Mouse (Mus musculus): ENCODE measurements around the gene Mbnl2. TPM values are rescaled to one million over a fixed set of nuclear protein-coding genes. Genes with fewer than 3 reads are reported as not detected.

Gene Mbnl2
- total and polyA plus RNA-seq, 3 experiments = 23.8 to 28.9 (median 23.9) TPM

GRCm38 (mm10) chr14:120383186-120383851 is 107.8 kb downstream of the Mbnl2 start:
- dilution Hi-C loops (cut with MboI; ENCODE audit: extremely low pct_ligation_motif_present, extremely low pct_unique_long_range_greater_than_20kb, low sequenced_read_pairs) = no loop called here

GRCm38 (mm10) chr14:120384615-120385014 is 109.1 kb downstream of the Mbnl2 start:
- H3K27me3 ChIP-seq (replicated peaks) = no peaks in the 10 kb centered on the region
- DNase-seq (ENCODE audit: extremely low read depth) = no peak
- no peak overlapping the region for H3K4me2 ChIP-seq (ENCODE audit: insufficient read depth, low read depth, poor library complexity, severe bottlenecking)
- H3K79me2 ChIP-seq (replicated peaks; ENCODE audit: control insufficient read depth, extremely low read depth, insufficient read depth, poor library complexity, severe bottlenecking) = no peaks in the 10 kb centered on the region
- H3K4me1 ChIP-seq (ENCODE audit: control insufficient read depth in 1 of 2, insufficient read depth in 2 of 2) = no peaks in the 10 kb centered on the region
- H3K36me3 ChIP-seq (replicated peaks in 1 of 2; ENCODE audit: control insufficient read depth in 1 of 2, insufficient read depth in 1 of 2, low read length in 1 of 2) = peaks cover 29 to 75% of the 10 kb centered on the region in 2 experiments
- dilution Hi-C loops (cut with MboI; ENCODE audit: extremely low pct_ligation_motif_present, extremely low pct_unique_long_range_greater_than_20kb, low sequenced_read_pairs) = no loop called here
- no peak overlapping the region for H3K9ac ChIP-seq (ENCODE audit: insufficient read depth, low read depth)
- TF ChIP-seq ZKSCAN1 (IDR thresholded peaks at IDR 0.05; ENCODE audit: borderline replicate concordance, low read depth, low read length) (peak; percentile 99), POLR2AphosphoS2 (IDR thresholded peaks at IDR 0.05; ENCODE audit: low read depth, low read length) (no peak)
- H3K4me3 ChIP-seq (replicated peaks in 1 of 3; ENCODE audit: low read depth in 2 of 3, low read length in 2 of 3, poor library complexity in 1 of 3) = no peak overlapping the region
- H3K27ac ChIP-seq (ENCODE audit: insufficient read depth, low read depth) = no peak overlapping the region
- in situ Hi-C loops (cut with MboI; ENCODE audit: low pct_ligation_motif_present, low pct_unique_long_range_greater_than_20kb, low sequenced_read_pairs) = no loop called here
- H3K9me3 ChIP-seq (replicated peaks; ENCODE audit: low read length) = peaks cover 9% of the 10 kb centered on the region

More at GRCm38 (mm10) chr14:120383186-120383851, 107.8 kb downstream of the Mbnl2 start:
- no peak for DNase-seq (ENCODE audit: extremely low read depth)
- Histone ChIP-seq H3K4me1 (ENCODE audit: control insufficient read depth in 1 of 2, insufficient read depth in 2 of 2) (no peaks in the 10 kb centered on the region), H3K27me3 (replicated peaks) (no peaks in the 10 kb centered on the region), H3K4me3 (replicated peaks in 1 of 3; ENCODE audit: low read depth in 2 of 3, low read length in 2 of 3, poor library complexity in 1 of 3) (no peak overlapping the region), H3K79me2 (replicated peaks; ENCODE audit: control insufficient read depth, extremely low read depth, insufficient read depth, poor library complexity, severe bottlenecking) (no peaks in the 10 kb centered on the region), H3K27ac (ENCODE audit: insufficient read depth, low read depth) (no peak overlapping the region), H3K36me3 (replicated peaks in 1 of 2; ENCODE audit: control insufficient read depth in 1 of 2, insufficient read depth in 1 of 2, low read length in 1 of 2) (peaks cover 31 to 76% of the 10 kb centered on the region in 2 experiments), H3K9ac (ENCODE audit: insufficient read depth, low read depth) (no peak overlapping the region), H3K9me3 (replicated peaks; ENCODE audit: low read length) (no peaks in the 10 kb centered on the region), H3K4me2 (ENCODE audit: insufficient read depth, low read depth, poor library complexity, severe bottlenecking) (no peak overlapping the region)
- TF ChIP-seq ETS1 (conservative IDR thresholded peaks at IDR 0.05; ENCODE audit: low read depth, low read length) (no peak), USF2 (conservative IDR thresholded peaks at IDR 0.05; ENCODE audit: low read depth, low read length) (no peak), ZNF384 (IDR thresholded peaks at IDR 0.05; ENCODE audit: low read depth, low read length) (no peak), TBP (conservative IDR thresholded peaks at IDR 0.05; ENCODE audit: low read depth, low read length) (no peak), RCOR1 (conservative IDR thresholded peaks at IDR 0.05; ENCODE audit: low read depth, low read length) (no peak), E2F4 (IDR thresholded peaks at IDR 0.05; ENCODE audit: insufficient replicate concordance, low read depth, low read length) (no peak), JUN (IDR thresholded peaks at IDR 0.05; ENCODE audit: insufficient read depth, low read depth, low read length) (no peak)
- in situ Hi-C loops (cut with MboI; ENCODE audit: low pct_ligation_motif_present, low pct_unique_long_range_greater_than_20kb, low sequenced_read_pairs) = no loop called here

GRCm38 (mm10) chr14:120387293-120387692 is 111.8 kb downstream of the Mbnl2 start:
- dilution Hi-C loops (cut with MboI; ENCODE audit: extremely low pct_ligation_motif_present, extremely low pct_unique_long_range_greater_than_20kb, low sequenced_read_pairs) = no loop called here

More at GRCm38 (mm10) chr14:120387293-120387692, 111.8 kb downstream of the Mbnl2 start:
- Histone ChIP-seq H3K27ac (ENCODE audit: insufficient read depth, low read depth) (no peak overlapping the region), H3K4me1 (ENCODE audit: control insufficient read depth in 1 of 2, insufficient read depth in 2 of 2) (no peaks in the 10 kb centered on the region), H3K4me2 (ENCODE audit: insufficient read depth, low read depth, poor library complexity, severe bottlenecking) (no peak overlapping the region), H3K36me3 (replicated peaks in 1 of 2; ENCODE audit: control insufficient read depth in 1 of 2, insufficient read depth in 1 of 2, low read length in 1 of 2) (peaks cover 26 to 76% of the 10 kb centered on the region in 2 experiments), H3K27me3 (replicated peaks) (no peaks in the 10 kb centered on the region), H3K9me3 (replicated peaks; ENCODE audit: low read length) (peaks cover 15% of the 10 kb centered on the region), H3K9ac (ENCODE audit: insufficient read depth, low read depth) (no peak overlapping the region), H3K79me2 (replicated peaks; ENCODE audit: control insufficient read depth, extremely low read depth, insufficient read depth, poor library complexity, severe bottlenecking) (no peaks in the 10 kb centered on the region), H3K4me3 (replicated peaks in 1 of 3; ENCODE audit: low read depth in 2 of 3, low read length in 2 of 3, poor library complexity in 1 of 3) (no peak overlapping the region)
- no peak for DNase-seq (ENCODE audit: extremely low read depth)
- TF ChIP-seq E2F4 (IDR thresholded peaks at IDR 0.05; ENCODE audit: insufficient replicate concordance, low read depth, low read length) (no peak), SMC3 (IDR thresholded peaks at IDR 0.05; ENCODE audit: low read depth, low read length) (no peak), ZNF384 (IDR thresholded peaks at IDR 0.05; ENCODE audit: low read depth, low read length) (no peak), PAX5 (IDR thresholded peaks at IDR 0.05; ENCODE audit: low read length) (no peak), IRF4 (IDR thresholded peaks at IDR 0.05; ENCODE audit: low read depth, low read length) (no peak), POLR2AphosphoS2 (IDR thresholded peaks at IDR 0.05; ENCODE audit: low read depth, low read length) (no peak), TCF12 (IDR thresholded peaks at IDR 0.05; ENCODE audit: low read depth, low read length) (no peak), ZKSCAN1 (IDR thresholded peaks at IDR 0.05; ENCODE audit: borderline replicate concordance, low read depth, low read length) (no peak), EP300 (IDR thresholded peaks at IDR 0.05; ENCODE audit: low read length) (no peak), MEF2A (IDR thresholded peaks at IDR 0.05; ENCODE audit: borderline replicate concordance, low read depth, low read length) (no peak), MAZ (IDR thresholded peaks at IDR 0.05; ENCODE audit: low read depth, low read length) (no peak), JUND (conservative IDR thresholded peaks at IDR 0.05; ENCODE audit: low read depth, low read length) (no peak), SIN3A (IDR thresholded peaks at IDR 0.05; ENCODE audit: low read length) (no peak), ETS1 (conservative IDR thresholded peaks at IDR 0.05; ENCODE audit: low read depth, low read length) (no peak), CHD1 (IDR thresholded peaks at IDR 0.05; ENCODE audit: low read depth, low read length) (no peak), RCOR1 (conservative IDR thresholded peaks at IDR 0.05; ENCODE audit: low read depth, low read length) (no peak), ZMIZ1 (IDR thresholded peaks at IDR 0.05; ENCODE audit: low read depth, low read length) (no peak), HCFC1 (IDR thresholded peaks at IDR 0.05; ENCODE audit: low read depth, low read length) (no peak), USF1 (IDR thresholded peaks at IDR 0.05; ENCODE audit: low read depth, low read length) (no peak), RAD21 (IDR thresholded peaks at IDR 0.05; ENCODE audit: low read depth, low read length) (no peak)
- in situ Hi-C loops (cut with MboI; ENCODE audit: low pct_ligation_motif_present, low pct_unique_long_range_greater_than_20kb, low sequenced_read_pairs) = no loop called here

All from CH12.LX (cell line).